Mouse (Mus musculus) right cerebral cortex, adult 18-20 months (tissue): Measurements from ENCODE around the gene Sh3bgrl3.
"Not testable (repeated sequence)": the region's sequence is repeated elsewhere in the genome, so short reads cannot be mapped to it uniquely, and the experiment has no call there.

Source experiments
- DNase-seq: peaks from one replicate; pipeline ENCODE4 v3.0.0; 2022; ENCODE audit warnings: mixed read lengths

Gene Sh3bgrl3

GRCm38 (mm10) chr4:134128221-134128982 is at the start of gene Sh3bgrl3:
Gene Sh3bgrl3, minus strand, starts transcription at chr4:134128789.
- DNase-seq = peak; percentile 92

- peak; percentile 51 for DNase-seq
These were observed 43.8 kb upstream of the Sh3bgrl3 start for GRCm38 (mm10) chr4:134172391-134172790.

- DNase-seq = no peak
These were observed 38.3 kb upstream of the Sh3bgrl3 start for GRCm38 (mm10) chr4:134166906-134167305.

- DNase-seq = no peak
These were observed 37.2 kb upstream of the Sh3bgrl3 start for GRCm38 (mm10) chr4:134165548-134166465.

GRCm38 (mm10) chr4:134165024-134165423 is 36.4 kb upstream of the Sh3bgrl3 start:
- DNase-seq = no peak

GRCm38 (mm10) chr4:134164591-134164990 is 36.0 kb upstream of the Sh3bgrl3 start:
- no peak for DNase-seq

GRCm38 (mm10) chr4:134160071-134160470 is 31.5 kb upstream of the Sh3bgrl3 start:
- peak; percentile 34 for DNase-seq

GRCm38 (mm10) chr4:134158774-134159173 is 30.2 kb upstream of the Sh3bgrl3 start:
- DNase-seq = no peak

- no peak for DNase-seq
These were observed 29.0 kb upstream of the Sh3bgrl3 start for GRCm38 (mm10) chr4:134157558-134157957.

GRCm38 (mm10) chr4:134156744-134157143 is 28.2 kb upstream of the Sh3bgrl3 start:
- peak; percentile 85 for DNase-seq

GRCm38 (mm10) chr4:134155961-134156465 is 27.4 kb upstream of the Sh3bgrl3 start:
- DNase-seq = no peak

- DNase-seq = no peak
These were observed 26.9 kb upstream of the Sh3bgrl3 start for GRCm38 (mm10) chr4:134155531-134155930.

GRCm38 (mm10) chr4:134154354-134154753 is 25.8 kb upstream of the Sh3bgrl3 start:
- DNase-seq = no peak

GRCm38 (mm10) chr4:134153656-134154055 is 25.1 kb upstream of the Sh3bgrl3 start:
- DNase-seq = no peak

- DNase-seq = no peak
These were observed 23.5 kb upstream of the Sh3bgrl3 start for GRCm38 (mm10) chr4:134152112-134152511.

- no peak for DNase-seq
These were observed 20.8 kb upstream of the Sh3bgrl3 start for GRCm38 (mm10) chr4:134149389-134149788.

GRCm38 (mm10) chr4:134144297-134144696 is 15.7 kb upstream of the Sh3bgrl3 start:
- not testable (repeated sequence) for DNase-seq

GRCm38 (mm10) chr4:134138857-134139256 is 10.3 kb upstream of the Sh3bgrl3 start:
- DNase-seq = no peak

GRCm38 (mm10) chr4:134136280-134136926 is 7.8 kb upstream of the Sh3bgrl3 start:
- no peak for DNase-seq

- no peak for DNase-seq
These were observed 4.0 kb upstream of the Sh3bgrl3 start for GRCm38 (mm10) chr4:134132519-134133095.

- DNase-seq = no peak
These were observed 3.5 kb upstream of the Sh3bgrl3 start for GRCm38 (mm10) chr4:134132117-134132516.

- peak; percentile 44 for DNase-seq
These were observed 893 bp upstream of the Sh3bgrl3 start for GRCm38 (mm10) chr4:134129482-134129881.

GRCm38 (mm10) chr4:134128983-134129362 is 384 bp upstream of the Sh3bgrl3 start:
- DNase-seq = no peak
